Comparison of ENCODE assay signal across 9 mouse cellular contexts in genomic region chr8:122739102-122739725, GRCm38 (mm10). TPM values are rescaled to one million over a fixed set of nuclear protein-coding genes. Genes with fewer than 3 reads are reported as not detected.
A peak's percentile ranks its signal among the peaks of the same experiment; 100 is the strongest.
DNase-seq lines count a peak whose midpoint lies in the region; ATAC-seq and TF ChIP-seq lines count a peak whose summit lies in the region.
"Had no signal": no experiment of that assay in that cellular context is flagged by ENCODE, and none has a peak within 500 bp of the region (broad histone marks: within the 10 kb centered on the region; RNA-seq: fewer than 3 reads in every experiment).

No protein-coding gene starts in this region.

- intact Hi-C loops in gastrocnemius, adult 2 months (cut with DNase I): no loop called here

- no peaks in the 10 kb centered on the region for H3K9me3 ChIP-seq in embryonic facial prominence, embryonic 13.5 days

- peak; percentile 41 for DNase-seq in right cerebral cortex, adult 18-20 months
- no peak for DNase-seq in right cerebral cortex, postnatal 36 days (ENCODE audit: low spot score in 2 of 2)
- DNase-seq in lung, postnatal 36 days: peak; percentile 53
- DNase-seq in spleen, postnatal 36 days (ENCODE audit: low spot score in 2 of 2): peak; percentile 92 to 93
- no peak for DNase-seq in urinary bladder, postnatal 4 days (ENCODE audit: low spot score in 2 of 2)
- DNase-seq in gastrocnemius, adult 2 months: no peak
- DNase-seq in left cerebral cortex, adult 18-20 months (ENCODE audit: low spot score in 2 of 2): no peak

- H3K4me3 ChIP-seq in embryonic facial prominence, embryonic 13.5 days: no peak overlapping the region
- H3K4me3 ChIP-seq in gastrocnemius, adult 2 months: no peak overlapping the region
- H3K4me3 ChIP-seq: left cerebral cortex, adult 2 months had no signal

- H3K4me2 ChIP-seq in embryonic facial prominence, embryonic 13.5 days: no peak overlapping the region; the same call in 1 of the 2 replicates

- WGBS in embryonic facial prominence, embryonic 13.5 days: 17% methylated on average over 11 of the region's 11 CpGs

- no peak overlapping the region for H3K27ac ChIP-seq in embryonic facial prominence, embryonic 13.5 days
- no peak overlapping the region for H3K27ac ChIP-seq in gastrocnemius, adult 2 months
- H3K27ac ChIP-seq: left cerebral cortex, adult 2 months had no signal

- TF ChIP-seq CTCF in gastrocnemius, adult 2 months (IDR thresholded peaks at IDR 0.05): no peak

- H3K9ac ChIP-seq in embryonic facial prominence, embryonic 13.5 days: peak overlapping the region; percentile 17; the same call in 1 of the 2 replicates

- ATAC-seq in embryonic facial prominence, embryonic 13.5 days (ENCODE audit: insufficient number of reproducible peaks, insufficient read depth, low FRiP score, low TSS enrichment, low read depth): no peak

- peaks cover 59% of the 10 kb centered on the region for H3K27me3 ChIP-seq in embryonic facial prominence, embryonic 13.5 days

- no peaks in the 10 kb centered on the region for H3K36me3 ChIP-seq in embryonic facial prominence, embryonic 13.5 days

- H3K4me1 ChIP-seq in embryonic facial prominence, embryonic 13.5 days: peaks cover 41% of the 10 kb centered on the region

RNA-seq across cellular contexts. Expression of gene Acsf3, which starts 36.1 kb away (rescaled TPM):
- polyA plus RNA-seq in embryonic facial prominence, embryonic 13.5 days (2015; fragmentation: Nextera tagmentation; extraction: Ambion mirVana): 16.4 and 18.9 TPM in 2 replicates
- 10 to 100 TPM; 11.1 to 16.4 TPM for total RNA-seq in gastrocnemius, adult 2 months (2021)
- total RNA-seq in left cerebral cortex, adult 18-20 months (2021): 10 to 100 TPM; 18.2 to 21.9 TPM

RNA-seq across cellular contexts. Expression of gene Cbfa2t3, which starts 40.3 kb away (rescaled TPM):
- polyA plus RNA-seq in embryonic facial prominence, embryonic 13.5 days (2015; fragmentation: Nextera tagmentation; extraction: Ambion mirVana): 4.6 TPM in 2 replicates
- total RNA-seq in gastrocnemius, adult 2 months (2021): 10 to 100 TPM; 18.8 to 23.4 TPM
- 10 to 100 TPM; 34.3 to 46.0 TPM for total RNA-seq in left cerebral cortex, adult 18-20 months (2021)

Comparison
In these comparisons a context has a peak if more than half of its experiments do, and no peak if none do; other contexts are left out.
1. DNase-seq: peak in right cerebral cortex, adult 18-20 months (single experiment), lung, postnatal 36 days (single experiment) and spleen, postnatal 36 days (2 of 2); none in right cerebral cortex, postnatal 36 days (0 of 2), urinary bladder, postnatal 4 days (0 of 2), gastrocnemius, adult 2 months (single experiment) and left cerebral cortex, adult 18-20 months (0 of 2).